In genomic region chr7:28811228-28811627, GRCm38 (mm10) we compare ENCODE assay signal across 8 mouse cellular contexts. TPM values are rescaled to one million over a fixed set of nuclear protein-coding genes. Genes with fewer than 3 reads are reported as not detected.
DNase-seq lines count a peak whose midpoint lies in the region; ATAC-seq lines count a peak whose summit lies in the region.

No protein-coding gene starts in this region.

- peaks cover 32% of the 10 kb centered on the region for H3K36me3 ChIP-seq in hindbrain, embryonic 15.5 days
- H3K36me3 ChIP-seq in macrophage (ENCODE audit: inconsistent target): peaks cover 30% of the 10 kb centered on the region

- no peak for ATAC-seq in hindbrain, embryonic 15.5 days (ENCODE audit: low FRiP score, low read depth)

- H3K9ac ChIP-seq in hindbrain, embryonic 15.5 days: peak overlapping the region; percentile 92

- no peaks in the 10 kb centered on the region for H3K9me3 ChIP-seq in hindbrain, embryonic 15.5 days

- under 1% methylated on average over 39 of the region's 40 CpGs for WGBS in hindbrain, embryonic 15.5 days
- WGBS in macrophage (ENCODE audit: missing documents): under 1% methylated on average over 40 of the region's 40 CpGs

- peaks cover 50% of the 10 kb centered on the region for H3K79me2 ChIP-seq in macrophage (ENCODE audit: inconsistent target)

- H3K4me1 ChIP-seq in hindbrain, embryonic 15.5 days (replicated peaks): peaks cover 50% of the 10 kb centered on the region

- H3K4me2 ChIP-seq in hindbrain, embryonic 15.5 days: peak overlapping the region; percentile 80

- peak; percentile 94 for DNase-seq in Muller cell, postnatal 12 days (ENCODE audit: inconsistent ontology term)
- peak; percentile 94 for DNase-seq in cerebellum, adult 9-11 months
- peak; percentile 62 to 85 for DNase-seq in frontal cortex, postnatal 25 days (ENCODE audit: low spot score in 2 of 2)
- peak; percentile 93 to 94 for DNase-seq in left cerebral cortex, adult 18-20 months (ENCODE audit: low spot score in 2 of 2)
- DNase-seq in right cerebral cortex, postnatal 10 days (ENCODE audit: low spot score in 2 of 2): peak; percentile 95 to 97
- DNase-seq in urinary bladder, postnatal 14 days (ENCODE audit: low spot score): peak; percentile 94

- no peaks in the 10 kb centered on the region for H3K27me3 ChIP-seq in hindbrain, embryonic 15.5 days

- H3K4me3 ChIP-seq in hindbrain, embryonic 15.5 days: peak overlapping the region; percentile 73
- peak overlapping the region; percentile 71 for H3K4me3 ChIP-seq in macrophage (ENCODE audit: inconsistent target)

- peak overlapping the region; percentile 98 for H3K27ac ChIP-seq in hindbrain, embryonic 15.5 days (replicated peaks)
- H3K27ac ChIP-seq in macrophage: peak overlapping the region; percentile 53

RNA-seq across cellular contexts. Expression of gene Hnrnpl, which starts 2.9 kb away (rescaled TPM):
- polyA plus RNA-seq in hindbrain, embryonic 15.5 days (2015; fragmentation: Nextera tagmentation; extraction: Ambion mirVana): 162 and 180 TPM in 2 replicates
- total RNA-seq in left cerebral cortex, adult 18-20 months (2021): 100 to 1,000 TPM; 427 to 456 TPM
- total RNA-seq in macrophage (2018; cell fraction: chromatin; rRNA removed): 100 to 1,000 TPM; 297 to 958 (median 624) TPM
- 100 to 1,000 TPM; 170 to 374 (median 257) TPM for total RNA-seq in macrophage (2018; cell fraction: cytosol; rRNA removed)
- 100 to 1,000 TPM; 244 to 752 (median 371) TPM for total RNA-seq in macrophage (2018; cell fraction: nucleus; rRNA removed)
- 170 to 242 TPM (median 175 TPM) in 3 replicates for polyA plus RNA-seq in macrophage (2018)

RNA-seq across cellular contexts. Expression of gene Ech1, which starts 13.8 kb away (rescaled TPM):
- 97.8 and 98.0 TPM in 2 replicates for polyA plus RNA-seq in hindbrain, embryonic 15.5 days (2015; fragmentation: Nextera tagmentation; extraction: Ambion mirVana)
- 10 to 100 TPM; 53.5 to 56.6 TPM for total RNA-seq in left cerebral cortex, adult 18-20 months (2021)
- 10 to 100 TPM; 11.1 to 99.6 (median 28.2) TPM for total RNA-seq in macrophage (2018; cell fraction: chromatin; rRNA removed)
- 100 to 1,000 TPM in 11 of 26 experiments, 10 to 100 TPM in 15; 70.9 to 130 (median 96.5) TPM for total RNA-seq in macrophage (2018; cell fraction: cytosol; rRNA removed)
- total RNA-seq in macrophage (2018; cell fraction: nucleus; rRNA removed): 10 to 100 TPM; 14.0 to 65.4 (median 27.7) TPM
- 92.1 to 101 TPM (median 96.5 TPM) in 3 replicates for polyA plus RNA-seq in macrophage (2018)

RNA-seq across cellular contexts. Expression of gene Lgals4, which starts 22.4 kb away (rescaled TPM):
- polyA plus RNA-seq in hindbrain, embryonic 15.5 days (2015; fragmentation: Nextera tagmentation; extraction: Ambion mirVana): 5.7 and 7.2 TPM in 2 replicates
- total RNA-seq in left cerebral cortex, adult 18-20 months (2021): 1 to 10 TPM; 1.9 to 2.4 TPM
- total RNA-seq in macrophage (2018; cell fraction: chromatin; rRNA removed): 10 to 100 TPM in 24 of 26 experiments, 1 to 10 TPM in 2; 6.2 to 44.7 (median 16.5) TPM
- total RNA-seq in macrophage (2018; cell fraction: cytosol; rRNA removed): under 1 TPM in 22 of 26 experiments, not detected in 4; 0.11 to 0.97 (median 0.34) TPM
- 10 to 100 TPM in 10 of 26 experiments, 1 to 10 TPM in 15, under 1 TPM in 1; 0.92 to 21.5 (median 7.1) TPM for total RNA-seq in macrophage (2018; cell fraction: nucleus; rRNA removed)
- 0.96 to 1.1 TPM (median 1.1 TPM) in 3 replicates for polyA plus RNA-seq in macrophage (2018)

RNA-seq across cellular contexts. Expression of gene Rinl, which starts 22.5 kb away (rescaled TPM):
- polyA plus RNA-seq in hindbrain, embryonic 15.5 days (2015; fragmentation: Nextera tagmentation; extraction: Ambion mirVana): 2.6 and 2.7 TPM in 2 replicates
- 1 to 10 TPM; 2.1 to 3.9 TPM for total RNA-seq in left cerebral cortex, adult 18-20 months (2021)
- 10 to 100 TPM in 22 of 26 experiments, 1 to 10 TPM in 4; 4.4 to 22.1 (median 13.1) TPM for total RNA-seq in macrophage (2018; cell fraction: chromatin; rRNA removed)
- total RNA-seq in macrophage (2018; cell fraction: cytosol; rRNA removed): 10 to 100 TPM; 15.4 to 44.6 (median 31.6) TPM
- total RNA-seq in macrophage (2018; cell fraction: nucleus; rRNA removed): 10 to 100 TPM in 22 of 26 experiments, 1 to 10 TPM in 4; 6.3 to 33.1 (median 14.6) TPM
- polyA plus RNA-seq in macrophage (2018): 21.6 to 44.7 TPM (median 44.4 TPM) in 3 replicates

RNA-seq across cellular contexts. Expression of gene Nfkbib, which starts 43.9 kb away (rescaled TPM):
- 66.3 and 69.0 TPM in 2 replicates for polyA plus RNA-seq in hindbrain, embryonic 15.5 days (2015; fragmentation: Nextera tagmentation; extraction: Ambion mirVana)
- total RNA-seq in left cerebral cortex, adult 18-20 months (2021): 10 to 100 TPM; 35.0 to 38.6 TPM
- total RNA-seq in macrophage (2018; cell fraction: chromatin; rRNA removed): 100 to 1,000 TPM in 12 of 26 experiments, 10 to 100 TPM in 13, 1 to 10 TPM in 1; 9.8 to 313 (median 82.3) TPM
- total RNA-seq in macrophage (2018; cell fraction: cytosol; rRNA removed): 100 to 1,000 TPM in 10 of 26 experiments, 10 to 100 TPM in 16; 32.6 to 299 (median 76.2) TPM
- total RNA-seq in macrophage (2018; cell fraction: nucleus; rRNA removed): 100 to 1,000 TPM in 16 of 26 experiments, 10 to 100 TPM in 10; 16.4 to 301 (median 129) TPM
- 29.5 to 40.8 TPM (median 37.9 TPM) in 3 replicates for polyA plus RNA-seq in macrophage (2018)
